Mouse (Mus musculus) forebrain, embryonic 16.5 days (tissue): ENCODE results near the gene Ofd1. TPM values are rescaled to one million over a fixed set of nuclear protein-coding genes. Genes with fewer than 3 reads are reported as not detected.

ENCODE experiments used
- ATAC-seq: fragments of 200-750 bp; cut with Nextera tagmentation; 2 replicates; pipeline ENCODE4 v1.8.0; 2017; ENCODE audit warnings: mild to moderate bottlenecking, moderate library complexity
- H3K27ac ChIP-seq: fragments of 300-500 bp; sonication (generic); 2 replicates; pipeline ENCODE4 v1.5.1; 2014; ENCODE audit warnings: low read length, control low read depth
- H3K27me3 ChIP-seq: fragments of 300-500 bp; sonication (generic); replicated peaks from 2 replicates; pipeline ENCODE4 v1.6.1; 2014; ENCODE audit warnings: low read length; ENCODE audit not compliant: control insufficient read depth, insufficient read depth
- H3K36me3 ChIP-seq: fragments of 300-500 bp; sonication (generic); 2 replicates; pipeline ENCODE4 v1.6.1; 2014; ENCODE audit not compliant: control insufficient read depth, insufficient read depth
- H3K4me1 ChIP-seq: fragments of 300-500 bp; sonication (generic); replicated peaks from 2 replicates; pipeline ENCODE4 v1.6.1; 2014; ENCODE audit warnings: low read length; ENCODE audit not compliant: control insufficient read depth, insufficient read depth
- H3K4me2 ChIP-seq: fragments of 300-500 bp; sonication (generic); 2 replicates; pipeline ENCODE4 v1.6.1; 2014; ENCODE audit warnings: mild to moderate bottlenecking, low read length, control low read depth
- H3K4me3 ChIP-seq: fragments of 300-500 bp; sonication (generic); replicated peaks from 2 replicates; pipeline ENCODE4 v1.5.1; 2014; ENCODE audit warnings: mild to moderate bottlenecking, low read length, control low read depth
- H3K9ac ChIP-seq: fragments of 300-500 bp; sonication (generic); replicated peaks from 2 replicates; pipeline ENCODE4 v1.6.1; 2014; ENCODE audit warnings: low read depth, low read length, control low read depth
- H3K9me3 ChIP-seq: fragments of 300-500 bp; sonication (generic); 2 replicates; pipeline ENCODE4 v1.6.1; 2016; ENCODE audit warnings: low read length; ENCODE audit not compliant: control insufficient read depth
- WGBS: fragments of 180-500 bp; shearing (Covaris S2); extraction: QIAGEN DNeasy Blood & Tissue Kit; methylation state at CpG from one replicate; pipeline ENCODE4 v1.1.7; 2014; 5-methylcytosine and 5-hydroxymethylcytosine counted together
- polyA plus RNA-seq: library from polyadenylated mRNA; unstranded; fragments of >200 nt; fragmentation: Nextera tagmentation; extraction: Ambion mirVana; gene quantifications from 2 replicates; pipeline ENCODE4 v1.2.1, GENCODE M21; 2015

Ofd1 gene
- 7.8 and 7.9 TPM in 2 replicates for polyA plus RNA-seq

DNA sequence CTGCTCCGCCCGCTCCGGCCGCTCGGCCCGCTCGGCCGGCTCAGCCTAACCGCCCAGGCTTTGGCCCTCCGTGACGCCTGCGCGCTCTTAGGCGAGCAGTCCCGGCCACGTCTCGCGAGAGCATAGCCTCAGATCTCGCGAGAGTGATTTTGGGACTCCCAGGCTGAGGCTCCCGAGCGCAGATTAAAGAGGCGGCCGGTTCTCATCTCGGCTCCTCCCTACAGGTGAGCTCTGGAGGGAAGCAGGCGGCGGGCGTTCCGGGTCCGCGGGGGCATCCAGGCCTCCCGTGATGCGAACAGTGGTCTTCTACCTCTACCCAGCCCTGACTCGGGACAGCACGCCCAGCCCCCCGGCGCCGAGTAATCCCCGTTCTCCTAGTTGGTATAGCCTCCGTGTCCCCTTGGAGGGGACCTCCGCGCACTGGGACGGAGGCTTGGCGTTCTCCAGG, at the start of gene Ofd1:
Gene Ofd1, minus strand, starts transcription at position 89 of the 448 bp plus-strand sequence.
- Histone ChIP-seq H3K9me3 (no peaks in the 10 kb centered on the region), H3K4me2 (peak within 1 kb of the TSS; percentile 65), H3K4me1 (0 out of 2 replicates have a peak, but pooled peaks cover 3% of the 10 kb centered on the region), H3K27me3 (no peaks in the 10 kb centered on the region), H3K9ac (peak within 1 kb of the TSS; percentile 82), H3K36me3 (no peaks in the 10 kb centered on the region), H3K27ac (peak within 1 kb of the TSS; percentile 81), H3K4me3 (peak within 1 kb of the TSS; percentile 62)
- peak; percentile 99 for ATAC-seq
- 13% methylated on average over 42 of the region's 44 CpGs for WGBS

DNA sequence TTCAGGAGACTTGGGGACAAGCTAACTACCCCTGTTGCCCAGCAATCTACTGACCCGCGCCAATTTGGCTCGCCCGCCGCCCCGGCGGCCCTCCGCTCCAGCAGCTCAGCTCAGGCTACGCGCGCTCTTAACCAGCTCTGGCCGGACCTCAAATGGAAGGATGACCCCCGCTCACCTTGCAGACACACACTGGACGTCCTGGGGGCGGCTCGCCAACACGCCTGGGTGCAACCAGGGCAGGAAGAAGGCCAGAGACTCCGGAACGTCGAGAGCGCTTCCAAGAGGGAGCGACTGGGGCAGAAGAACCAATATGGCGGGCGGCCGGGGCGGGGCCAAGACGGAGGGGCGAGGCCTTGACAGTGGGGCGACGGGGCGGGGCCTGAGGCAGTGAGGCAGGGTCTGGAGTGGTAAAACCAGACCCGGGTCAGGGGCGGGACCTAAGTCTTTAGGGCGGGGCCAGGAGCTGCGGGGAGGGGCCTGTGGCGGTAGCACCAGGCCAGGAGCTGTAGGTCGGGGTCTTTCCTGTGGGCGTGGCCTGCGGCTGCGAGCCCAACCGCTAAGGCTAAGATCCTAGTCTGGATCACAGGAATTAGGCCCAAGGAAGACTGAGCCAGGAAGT, 39.0 kb upstream of the Ofd1 start, which contains the start of gene Rab9:
Gene Rab9, minus strand, starts transcription at position 503 of the 619 bp plus-strand sequence.
- Histone ChIP-seq H3K36me3 (no peaks in the 10 kb centered on the region), H3K27ac (peak within 1 kb of the TSS; percentile 75), H3K27me3 (no peaks in the 10 kb centered on the region), H3K9me3 (no peaks in the 10 kb centered on the region), H3K4me3 (peak within 1 kb of the TSS; percentile 68), H3K4me2 (peak within 1 kb of the TSS; percentile 74), H3K4me1 (peaks cover 4% of the 10 kb centered on the region), H3K9ac (peak within 1 kb of the TSS; percentile 68)
- peak; percentile 98 for ATAC-seq
- 18% methylated on average over 33 of the region's 41 CpGs for WGBS

DNA sequence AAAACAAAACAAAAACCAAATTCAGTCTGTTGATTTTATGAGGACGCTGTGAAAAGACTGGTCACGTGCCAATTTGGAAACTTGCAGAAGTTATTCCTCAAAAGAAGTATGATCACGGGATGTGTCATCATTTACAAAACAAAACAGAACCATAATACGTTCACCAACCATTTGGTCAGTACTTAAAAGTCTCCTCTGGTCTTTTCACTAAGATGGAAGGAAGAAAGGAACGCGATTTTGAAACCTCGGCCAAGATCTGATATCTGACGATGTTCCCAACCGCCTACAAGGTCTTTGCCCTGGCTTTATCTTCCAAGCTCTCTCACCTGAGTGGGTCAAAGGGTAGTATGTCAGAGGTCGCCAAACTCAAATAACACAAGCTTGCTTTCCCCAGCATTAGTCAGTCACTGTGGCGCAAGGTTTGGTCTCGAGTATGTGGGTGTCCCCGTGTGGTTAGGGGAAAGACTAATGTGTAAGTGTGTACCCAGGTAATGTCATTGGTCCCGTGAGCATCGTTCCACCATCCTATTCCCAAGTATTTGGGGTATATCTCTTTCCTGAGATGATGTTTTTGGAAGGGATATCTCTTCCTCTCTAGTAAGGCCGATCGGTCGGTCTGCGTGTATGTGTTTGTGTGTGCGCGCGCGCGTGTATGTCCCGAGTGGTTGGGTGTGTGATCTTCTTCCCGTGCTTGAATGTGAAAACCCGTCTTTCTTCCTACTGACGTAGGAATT, 38.3 kb upstream of the Ofd1 start:
- H3K36me3 ChIP-seq = no peaks in the 10 kb centered on the region
- peaks cover 4% of the 10 kb centered on the region for H3K4me1 ChIP-seq
- H3K27me3 ChIP-seq = no peaks in the 10 kb centered on the region
- ATAC-seq = peak; percentile 46
- peak overlapping the region; percentile 75 for H3K27ac ChIP-seq
- H3K9ac ChIP-seq = peak overlapping the region; percentile 68
- H3K9me3 ChIP-seq = no peaks in the 10 kb centered on the region
- peak overlapping the region; percentile 74 for H3K4me2 ChIP-seq
- WGBS = 23% methylated on average over 28 of the region's 28 CpGs
- H3K4me3 ChIP-seq = peak overlapping the region; percentile 68

DNA sequence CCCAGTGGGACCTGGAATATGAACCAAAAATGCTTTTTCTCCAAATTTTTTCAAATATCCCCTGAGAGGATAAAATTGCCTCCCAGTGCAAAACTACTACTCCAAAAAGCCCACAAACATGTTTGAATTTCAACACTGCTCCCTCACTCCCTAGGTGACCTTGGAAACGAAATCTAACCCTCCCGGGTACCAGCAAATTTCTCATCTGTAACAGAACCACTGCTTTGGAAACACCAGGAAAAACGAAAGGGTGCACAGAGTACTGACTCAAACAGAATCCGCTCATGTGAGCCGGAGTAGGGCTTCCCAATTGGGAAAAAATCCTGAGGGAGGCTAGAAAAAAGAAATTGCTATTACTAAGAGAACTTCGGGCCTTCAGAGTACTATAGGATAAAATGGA, 36.9 kb upstream of the Ofd1 start:
- 0 out of 2 replicates have a peak overlapping the region, but pooled peaks have one; percentile 9 for H3K4me3 ChIP-seq
- no peak overlapping the region for H3K27ac ChIP-seq
- no peak for ATAC-seq
- 78% methylated on average over 6 of the region's 6 CpGs for WGBS
- H3K4me2 ChIP-seq = peak overlapping the region; percentile 28
- H3K9me3 ChIP-seq = no peaks in the 10 kb centered on the region
- no peak overlapping the region for H3K9ac ChIP-seq
- peaks cover 4% of the 10 kb centered on the region for H3K4me1 ChIP-seq
- H3K27me3 ChIP-seq = no peaks in the 10 kb centered on the region
- H3K36me3 ChIP-seq = no peaks in the 10 kb centered on the region

DNA sequence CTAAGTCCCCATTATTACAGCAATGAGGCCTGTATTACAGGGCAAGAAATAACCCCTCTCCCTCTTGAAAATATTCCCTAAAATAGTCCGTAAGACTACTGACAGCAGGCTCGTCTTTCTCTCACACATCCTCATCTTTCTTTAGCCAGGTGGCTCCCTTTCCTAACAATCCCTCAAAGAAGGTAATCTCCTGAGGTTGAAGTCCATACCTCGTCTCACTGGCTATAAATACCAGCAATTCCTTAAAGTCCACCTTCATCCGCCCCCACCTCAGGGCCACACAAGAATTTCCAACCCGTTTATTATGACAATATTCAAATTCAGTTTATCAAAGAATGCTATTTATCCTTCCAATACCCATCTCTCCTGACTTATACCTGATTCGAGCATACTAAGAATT, 32.1 kb upstream of the Ofd1 start:
- Histone ChIP-seq H3K27ac (no peak overlapping the region), H3K36me3 (no peaks in the 10 kb centered on the region), H3K9me3 (no peaks in the 10 kb centered on the region), H3K27me3 (no peaks in the 10 kb centered on the region), H3K4me2 (no peak overlapping the region), H3K9ac (no peak overlapping the region), H3K4me1 (no peaks in the 10 kb centered on the region; the same call in none of the 2 replicates), H3K4me3 (no peak overlapping the region)
- 92% methylated on average over 6 of the region's 6 CpGs for WGBS
- no peak for ATAC-seq

DNA sequence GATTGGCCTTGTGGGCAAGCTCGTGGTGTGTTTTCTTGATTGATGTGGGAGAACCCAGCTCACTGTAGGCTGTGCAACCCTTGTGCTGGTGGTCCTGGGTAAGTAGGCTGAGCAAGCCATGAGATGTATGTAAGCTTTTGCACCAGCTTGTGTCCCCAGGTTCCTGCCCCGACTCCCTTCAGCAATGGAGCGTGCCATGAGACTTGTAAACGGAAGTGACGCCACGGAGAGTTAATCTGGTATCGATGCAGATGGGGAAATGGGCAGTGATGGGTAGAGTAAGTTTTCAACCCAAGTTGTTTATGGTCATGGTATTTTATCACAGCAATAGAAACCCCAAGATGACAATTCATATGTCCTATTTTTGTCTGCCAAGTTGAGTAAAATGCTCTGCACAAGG, 27.8 kb upstream of the Ofd1 start:
- H3K4me1 ChIP-seq = no peaks in the 10 kb centered on the region
- no peak overlapping the region for H3K27ac ChIP-seq
- H3K4me3 ChIP-seq = no peak overlapping the region
- no peak for ATAC-seq
- H3K27me3 ChIP-seq = no peaks in the 10 kb centered on the region
- H3K4me2 ChIP-seq = no peak overlapping the region
- H3K36me3 ChIP-seq = no peaks in the 10 kb centered on the region
- no peaks in the 10 kb centered on the region for H3K9me3 ChIP-seq
- no peak overlapping the region for H3K9ac ChIP-seq
- 94% methylated on average over 7 of the region's 7 CpGs for WGBS

DNA sequence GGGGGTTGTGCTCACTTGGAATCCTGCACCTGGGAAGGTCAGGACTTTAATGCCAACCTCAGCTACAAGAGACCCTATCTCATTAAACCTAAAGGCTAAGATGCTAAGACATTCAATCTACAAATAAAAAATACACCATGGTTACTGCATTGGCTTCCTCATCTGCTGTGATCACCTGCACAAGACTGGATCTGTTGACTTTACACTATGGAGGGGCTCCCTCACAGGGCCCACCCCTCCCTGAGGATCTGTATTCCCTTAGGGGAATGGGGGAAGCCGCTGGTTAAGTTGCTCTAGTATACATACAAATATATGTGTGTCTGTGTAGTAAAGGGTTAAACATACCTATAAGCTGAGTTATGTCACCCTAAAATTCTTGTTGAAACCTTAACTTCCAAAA, 15.0 kb upstream of the Ofd1 start:
- no peak for ATAC-seq
- Histone ChIP-seq H3K36me3 (no peaks in the 10 kb centered on the region), H3K4me1 (no peaks in the 10 kb centered on the region), H3K4me3 (no peak overlapping the region), H3K27me3 (no peaks in the 10 kb centered on the region), H3K27ac (no peak overlapping the region), H3K9me3 (no peaks in the 10 kb centered on the region), H3K9ac (no peak overlapping the region), H3K4me2 (no peak overlapping the region)
- WGBS = 81% methylated on average over 1 of the region's 1 CpGs

DNA sequence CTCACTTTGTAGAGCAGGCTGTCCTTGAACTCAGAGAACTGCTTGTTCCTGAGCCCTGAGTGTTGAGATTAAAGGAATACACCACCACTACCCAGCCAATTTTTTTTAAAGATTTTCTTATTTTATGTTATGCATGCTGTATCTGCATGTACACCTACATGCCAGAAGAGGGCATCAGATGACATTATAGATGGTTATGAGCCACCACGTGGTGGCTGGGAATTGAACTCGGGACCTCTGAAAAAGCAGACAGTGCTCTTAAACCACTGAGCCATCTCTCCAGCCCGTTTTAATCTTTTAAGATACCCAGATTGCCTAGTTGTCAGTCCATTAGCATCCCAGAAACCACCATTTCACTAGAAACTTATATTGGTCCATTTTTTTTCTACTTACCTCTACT, 13.8 kb upstream of the Ofd1 start:
- WGBS = 75% methylated on average over 3 of the region's 3 CpGs
- Histone ChIP-seq H3K27me3 (no peaks in the 10 kb centered on the region), H3K4me3 (no peak overlapping the region), H3K9ac (no peak overlapping the region), H3K27ac (no peak overlapping the region), H3K36me3 (no peaks in the 10 kb centered on the region), H3K4me1 (no peaks in the 10 kb centered on the region), H3K9me3 (no peaks in the 10 kb centered on the region), H3K4me2 (no peak overlapping the region)
- ATAC-seq = no peak

DNA sequence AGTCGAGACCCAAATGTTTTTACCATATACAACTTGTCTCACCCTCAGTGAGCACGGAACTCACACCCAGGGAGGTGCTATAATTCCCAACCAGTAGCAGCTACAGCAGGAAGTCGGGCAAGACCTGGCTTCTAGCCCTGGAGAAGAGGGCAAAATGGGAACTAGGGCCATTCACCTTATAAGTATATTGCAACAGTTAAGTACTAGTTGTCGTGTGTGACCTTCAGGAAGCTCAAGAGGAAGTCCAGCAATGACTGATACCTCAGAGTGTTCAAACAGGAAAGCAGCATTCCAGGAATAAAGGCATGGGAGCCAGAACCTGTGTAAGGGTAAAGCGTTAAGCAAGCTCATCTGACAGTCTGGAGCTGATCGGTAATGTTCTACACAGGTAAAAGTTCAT, 13.0 kb upstream of the Ofd1 start:
- H3K36me3 ChIP-seq = no peaks in the 10 kb centered on the region
- no peaks in the 10 kb centered on the region for H3K4me1 ChIP-seq
- H3K9me3 ChIP-seq = no peaks in the 10 kb centered on the region
- no peak overlapping the region for H3K9ac ChIP-seq
- H3K4me3 ChIP-seq = no peak overlapping the region
- no peak overlapping the region for H3K27ac ChIP-seq
- 82% methylated on average over 6 of the region's 6 CpGs for WGBS
- H3K27me3 ChIP-seq = no peaks in the 10 kb centered on the region
- ATAC-seq = no peak
- H3K4me2 ChIP-seq = no peak overlapping the region
